Mouse (Mus musculus) c-Kit-negative CD71-positive TER-119-positive erythroid progenitor cells, embryonic 14.5 days (primary cell): ENCODE measurements around the gene Wdr74.
"Not testable (repeated sequence)": the region's sequence is repeated elsewhere in the genome, so short reads cannot be mapped to it uniquely, and the experiment has no call there.

Source experiments
- DNase-seq: peaks from one replicate; pipeline ENCODE4 v3.0.0-alpha.2; 2013; ENCODE audit warnings: low read depth, low spot score

Wdr74 gene

DNA sequence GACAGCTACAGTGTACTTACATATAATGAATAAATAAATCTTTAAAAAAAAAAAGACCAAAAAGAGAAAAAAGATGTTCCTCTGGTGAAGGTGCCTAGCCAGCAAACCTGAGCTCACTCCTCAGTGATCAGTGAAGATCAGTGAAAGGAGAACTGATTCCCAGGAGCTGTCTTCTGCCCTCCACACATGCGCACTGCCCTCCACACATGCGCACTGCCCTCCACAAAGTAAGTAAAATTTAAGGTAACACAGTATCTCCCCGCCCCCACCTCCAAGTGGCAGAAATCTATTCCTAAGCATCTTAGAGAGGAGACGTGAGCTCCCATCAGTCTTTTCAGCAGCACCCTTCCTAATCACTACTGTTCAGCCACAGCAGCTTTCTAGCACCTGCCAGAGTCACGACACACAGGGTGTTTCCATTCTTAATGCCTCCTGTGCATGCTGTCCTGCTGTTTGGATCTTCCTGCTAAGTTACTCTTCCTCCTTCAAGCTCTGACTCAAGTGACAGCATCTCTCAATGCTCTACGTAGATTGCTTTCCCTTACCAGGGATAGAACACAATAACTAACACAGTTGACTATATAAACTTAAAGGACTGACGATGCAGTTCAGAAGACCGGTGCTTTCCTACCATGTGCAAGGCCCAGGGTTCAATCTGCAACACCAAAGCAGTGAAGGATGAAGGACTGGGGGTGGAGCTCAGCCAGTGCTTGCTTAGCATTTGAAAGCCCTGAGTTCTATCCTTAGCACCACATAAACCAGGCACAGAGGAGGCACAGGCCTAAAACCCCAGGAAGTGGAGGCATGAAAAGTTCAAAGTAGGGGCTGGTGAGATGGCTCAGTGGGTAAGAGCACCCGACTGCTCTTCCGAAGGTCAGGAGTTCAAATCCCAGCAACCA lies 19.5 kb upstream of the Wdr74 start:
- no peak for DNase-seq

DNA sequence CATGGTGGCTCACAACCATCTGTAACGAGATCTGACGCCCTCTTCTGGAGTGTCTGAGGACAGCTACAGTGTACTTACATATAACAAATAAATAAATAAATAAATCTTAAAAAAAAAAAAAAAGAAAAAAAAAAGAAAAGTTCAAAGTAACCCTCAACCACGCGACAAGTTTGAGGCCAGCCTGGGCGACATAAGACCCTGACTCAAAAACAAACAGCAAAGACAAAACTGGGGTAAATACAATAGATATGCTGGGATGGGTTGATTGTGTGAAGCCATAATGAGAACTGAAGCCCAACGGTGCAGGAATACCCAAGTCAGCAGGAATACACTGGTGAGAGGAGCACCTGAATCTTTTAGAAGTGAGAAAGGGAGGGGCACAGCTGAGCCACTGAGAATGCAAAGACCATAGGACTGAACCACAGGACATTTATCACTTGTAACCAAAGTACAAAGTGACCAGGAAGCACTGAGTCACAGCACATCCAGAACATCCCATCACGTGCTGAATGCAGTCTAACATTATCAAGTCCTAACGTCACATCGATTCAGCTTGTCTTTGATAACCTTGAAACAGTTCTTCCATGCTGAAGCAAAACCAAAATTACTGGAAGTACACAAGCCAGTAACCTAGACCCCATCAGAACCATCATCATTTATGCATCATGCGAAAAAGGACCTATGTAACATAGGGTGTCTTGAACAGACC lies 18.7 kb upstream of the Wdr74 start:
- no peak for DNase-seq

DNA sequence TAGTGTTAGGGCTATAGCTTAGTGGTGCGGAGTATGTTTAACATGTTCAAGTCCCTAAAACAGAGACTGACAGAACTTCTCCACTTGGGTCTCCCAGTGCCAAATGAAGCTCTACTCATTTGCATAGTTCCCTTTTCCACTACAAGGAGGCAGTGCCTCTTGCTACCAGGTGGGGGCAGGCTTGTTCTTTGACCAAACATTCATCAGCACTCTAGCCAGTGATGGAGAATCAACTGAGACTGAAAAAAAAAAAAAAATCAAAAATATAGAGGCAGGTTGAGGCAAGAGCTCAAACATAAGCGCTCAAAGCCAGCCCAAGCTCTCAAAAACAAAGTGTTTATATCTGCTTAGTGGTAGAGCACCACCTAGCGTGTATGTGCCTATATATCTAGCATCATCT lies 17.3 kb upstream of the Wdr74 start:
- DNase-seq: peak; percentile 76

DNA sequence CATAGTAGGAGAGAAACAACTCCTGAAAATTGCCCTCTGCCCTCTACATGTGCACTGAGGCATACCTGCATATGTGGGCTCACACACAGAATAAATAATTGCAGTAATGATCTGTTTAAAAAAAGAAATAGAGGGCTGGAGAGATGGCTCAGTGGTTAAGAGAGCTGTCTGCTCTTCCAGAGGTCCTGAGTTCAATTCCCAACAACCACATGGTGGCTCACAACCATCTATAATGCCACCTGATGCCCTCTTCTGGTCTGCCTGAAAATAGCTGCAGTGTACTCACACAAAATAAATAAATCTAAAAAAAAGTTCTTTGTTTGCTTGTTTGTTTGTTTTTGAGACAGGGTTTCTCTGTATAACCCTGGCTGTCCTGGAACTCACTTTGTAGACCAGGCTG lies 16.6 kb upstream of the Wdr74 start:
- DNase-seq: not testable (repeated sequence)

DNA sequence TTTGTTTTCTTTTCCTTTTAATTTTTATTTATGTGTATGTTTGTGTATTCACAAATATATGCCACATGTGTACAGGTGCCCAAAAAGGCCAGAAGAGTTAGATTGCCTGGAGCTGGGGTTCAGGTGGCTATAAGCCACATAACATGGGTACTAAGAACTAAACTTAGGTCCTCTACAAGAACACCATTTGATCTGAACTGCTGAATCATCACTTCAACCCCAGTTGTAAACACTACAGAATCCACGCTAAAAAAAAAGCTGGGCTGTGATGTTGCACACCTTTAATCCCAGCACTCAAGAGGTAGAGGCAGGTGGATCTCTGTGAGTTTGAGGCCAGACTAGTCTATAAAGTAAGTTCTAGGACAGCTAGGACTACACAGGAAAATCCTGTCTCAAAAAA lies 14.2 kb upstream of the Wdr74 start:
- no peak for DNase-seq

DNA sequence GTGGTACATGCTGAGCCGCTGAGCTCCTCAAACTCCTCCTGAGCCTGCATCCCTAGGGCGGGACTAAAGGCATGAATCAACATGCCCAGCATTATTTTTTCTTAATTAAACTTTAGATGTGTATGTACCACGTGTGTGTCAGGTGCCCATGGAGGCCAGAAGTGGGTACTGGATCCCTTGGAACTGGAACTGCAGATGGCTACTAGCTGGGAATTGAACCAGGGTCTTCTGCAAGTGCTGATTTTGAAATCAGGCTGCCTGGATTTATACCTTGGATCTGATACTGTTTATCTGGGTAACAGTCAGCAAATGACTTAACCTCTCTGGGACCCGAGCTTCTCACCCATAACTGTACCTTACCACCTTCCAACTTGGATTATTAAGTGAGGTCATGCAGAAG lies 13.6 kb upstream of the Wdr74 start:
- no peak for DNase-seq

DNA sequence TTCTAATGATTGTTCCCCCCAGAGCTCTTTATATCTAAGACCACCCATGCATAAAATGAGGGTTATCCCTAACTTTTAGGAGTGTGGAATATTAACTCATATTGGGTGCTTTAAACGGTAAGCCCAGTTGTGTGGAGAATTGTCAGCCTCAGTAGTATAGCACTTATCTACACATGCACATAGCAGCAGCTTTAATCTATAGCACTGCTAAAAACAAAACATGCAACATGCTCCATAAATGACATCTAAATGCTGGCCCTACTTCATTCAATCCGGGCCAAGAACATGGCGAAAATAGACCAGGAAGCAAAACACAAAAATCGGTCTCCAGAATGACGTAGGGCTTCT lies 13.1 kb upstream of the Wdr74 start:
- no peak for DNase-seq

DNA sequence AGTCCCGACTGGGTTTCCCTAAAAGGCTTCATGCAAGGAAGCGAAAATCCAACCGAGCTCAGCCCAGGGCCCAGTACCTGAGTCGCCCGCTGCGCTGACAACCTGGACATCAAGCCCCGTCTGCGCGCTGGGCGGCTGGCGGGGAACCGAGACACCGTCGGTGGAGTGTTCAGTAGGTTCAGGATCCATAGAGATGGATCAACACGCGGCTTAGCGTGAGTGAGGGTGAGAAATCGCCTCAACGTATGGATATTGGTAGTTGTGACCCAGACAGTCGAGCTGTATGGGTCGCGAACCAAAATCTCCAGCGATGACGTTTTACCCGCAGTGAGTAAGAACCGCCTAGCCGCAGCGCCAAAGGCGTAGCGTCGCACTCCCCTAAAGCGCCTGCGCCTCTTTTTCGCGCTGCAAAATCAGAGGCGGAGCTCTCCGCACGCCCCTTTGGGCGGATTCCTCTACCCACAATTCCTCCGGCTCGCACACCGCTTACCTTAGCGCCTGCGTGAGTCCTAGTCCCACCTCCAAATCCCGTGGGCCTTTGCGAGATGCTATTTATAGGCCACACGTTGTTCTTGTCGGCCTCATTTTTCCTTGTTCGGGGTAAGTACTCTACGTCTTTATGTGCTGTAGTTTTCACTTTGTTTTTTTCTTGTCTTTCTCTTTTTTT lies 12.6 kb upstream of the Wdr74 start, which contains the start of gene Slc3a2:
Slc3a2 (minus strand) TSS at position 463 of the 667 bp plus-strand sequence.
- peak; percentile 95 for DNase-seq

DNA sequence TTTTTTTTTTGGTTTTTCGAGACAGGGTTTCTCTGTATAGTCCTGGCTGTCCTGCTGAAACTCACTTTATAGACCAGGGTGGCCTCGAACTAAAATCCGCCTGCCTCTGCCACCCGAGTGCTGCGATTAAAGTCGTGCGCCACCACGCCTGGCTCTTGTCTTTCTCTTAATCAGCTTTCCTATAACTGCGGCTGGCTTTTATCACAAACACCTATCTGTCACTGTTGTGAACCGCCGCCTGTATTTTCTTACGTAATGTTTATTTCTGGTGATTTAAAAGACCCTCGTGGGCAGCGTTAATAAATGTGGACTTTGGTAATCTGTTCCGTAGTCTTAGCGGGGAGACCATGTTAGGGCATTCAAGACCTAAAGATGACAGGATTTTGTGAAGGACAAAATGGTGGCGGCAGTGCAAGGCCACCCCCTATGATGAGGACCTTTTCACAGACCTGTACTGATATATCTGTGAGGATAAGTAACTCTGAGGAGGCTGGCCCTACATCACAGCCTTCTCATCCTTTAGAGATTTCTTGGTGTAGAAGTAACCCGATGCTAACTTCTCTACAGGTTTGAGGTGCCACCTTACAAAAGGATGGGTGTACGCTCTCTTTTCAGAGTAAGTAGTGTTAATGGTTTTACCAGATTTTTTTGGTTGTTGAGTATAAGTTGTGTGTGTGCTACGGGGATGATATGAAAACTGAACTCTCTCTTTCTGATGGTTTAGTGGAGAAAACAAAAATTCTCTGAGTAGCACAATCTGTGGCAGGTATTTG lies 11.9 kb upstream of the Wdr74 start:
- DNase-seq: no peak

DNA sequence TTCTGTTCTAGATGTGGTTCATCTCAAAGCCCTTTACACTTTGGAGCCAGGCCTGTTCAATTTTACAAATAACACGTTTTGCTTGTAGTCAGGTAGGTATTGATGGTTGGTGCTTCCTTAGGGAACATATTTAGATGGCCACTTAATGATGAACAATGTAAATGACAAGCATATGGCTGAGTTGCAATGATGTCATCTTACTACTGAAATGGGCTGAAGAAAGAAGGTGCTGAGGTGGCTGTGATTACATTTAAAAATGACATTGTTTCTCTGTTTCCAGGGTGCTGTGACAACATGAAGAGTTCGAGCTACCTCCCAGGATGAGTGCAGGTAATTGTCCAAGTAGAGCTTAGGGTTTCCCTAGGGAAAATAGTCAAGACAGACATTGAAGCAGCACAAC lies 11.2 kb upstream of the Wdr74 start:
- DNase-seq: no peak

DNA sequence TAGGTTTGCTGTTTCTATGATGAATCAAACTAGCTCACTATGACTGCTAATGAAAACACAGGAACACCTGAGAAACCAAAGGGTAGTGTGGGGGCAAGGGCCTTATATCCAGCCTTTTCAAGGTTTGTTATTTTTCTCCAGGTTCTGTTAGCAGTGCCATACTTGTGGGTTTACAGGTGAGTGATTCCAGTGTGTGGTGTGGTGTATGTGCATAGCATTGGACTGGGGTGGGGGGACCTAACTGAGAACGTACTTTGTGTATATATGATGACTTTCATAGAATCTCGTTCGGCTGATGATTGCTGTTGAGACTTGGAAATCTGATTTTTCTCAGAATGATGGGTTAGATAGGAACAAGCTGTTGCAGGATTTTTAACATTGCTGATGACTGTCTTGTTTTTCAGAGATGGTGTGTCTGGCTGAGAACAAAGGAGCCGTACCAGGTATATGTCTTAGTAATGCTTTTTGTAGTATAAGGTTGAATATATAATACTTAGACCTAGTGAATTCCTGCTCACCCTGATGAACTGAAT lies 10.5 kb upstream of the Wdr74 start:
- DNase-seq: no peak

DNA sequence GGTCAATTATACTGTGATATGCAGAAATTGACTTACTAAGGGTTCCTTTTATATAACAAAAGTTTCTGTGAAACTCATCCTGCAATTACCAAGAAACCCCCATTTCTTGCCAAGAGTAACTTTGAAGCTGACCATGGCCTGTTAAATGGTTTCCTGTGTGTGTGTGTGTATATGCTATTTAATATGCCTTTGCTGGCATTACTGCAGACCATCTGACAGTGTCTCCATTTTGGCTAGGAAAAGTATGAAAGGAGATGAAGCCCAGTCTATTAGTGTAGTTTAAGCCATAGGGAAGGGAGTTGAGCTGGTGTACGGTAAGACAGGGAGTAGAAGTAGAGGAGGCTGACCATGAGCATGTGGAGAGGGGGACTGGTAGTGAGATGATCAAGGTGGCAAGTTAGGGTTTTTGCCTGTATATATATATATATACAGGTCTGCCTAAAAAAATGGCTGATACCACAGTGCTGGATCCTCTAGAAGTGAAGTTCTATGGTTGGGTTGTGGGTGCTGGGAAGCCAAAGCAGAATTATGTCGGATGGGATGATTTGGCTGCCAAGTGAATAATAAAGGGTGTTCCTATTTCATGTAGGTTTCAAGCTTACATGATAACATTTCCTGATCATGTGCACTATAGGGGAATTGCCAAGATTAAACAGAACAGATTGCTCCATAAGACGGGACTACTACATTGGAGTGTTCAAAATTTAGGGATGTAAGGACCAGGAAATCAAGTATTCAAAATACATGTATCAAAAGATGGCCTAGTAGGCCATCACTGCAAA lies 8.8 kb upstream of the Wdr74 start:
- no peak for DNase-seq

DNA sequence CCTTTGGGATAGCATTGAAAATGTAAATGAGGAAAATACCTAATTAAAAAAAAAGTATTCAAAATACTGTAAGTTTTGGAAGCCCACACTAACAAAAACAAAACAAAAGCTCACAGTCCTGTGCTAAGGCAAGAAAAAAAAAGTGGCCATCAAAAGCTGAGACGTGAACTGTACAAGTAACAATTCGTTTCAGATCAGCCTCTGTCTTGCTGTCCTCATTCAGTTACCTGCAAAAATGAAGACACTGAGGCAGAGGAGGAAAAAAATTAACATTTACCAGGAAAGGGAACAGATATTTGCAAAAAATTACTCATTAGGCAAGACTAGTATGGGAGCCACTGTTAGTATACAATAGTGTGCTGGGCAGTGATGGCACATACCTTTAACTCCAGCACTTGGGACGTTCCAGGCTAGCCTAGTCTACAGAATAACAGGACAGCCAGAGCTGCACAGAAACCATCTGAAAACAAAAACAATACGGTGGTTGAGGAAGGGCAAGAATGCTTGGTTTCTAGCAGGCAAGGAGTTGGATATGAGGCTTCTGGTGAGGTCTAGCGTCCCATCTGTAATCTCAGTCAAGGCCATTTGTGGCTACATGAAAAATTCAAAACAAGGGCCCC lies 8.0 kb upstream of the Wdr74 start:
- DNase-seq: no peak

DNA sequence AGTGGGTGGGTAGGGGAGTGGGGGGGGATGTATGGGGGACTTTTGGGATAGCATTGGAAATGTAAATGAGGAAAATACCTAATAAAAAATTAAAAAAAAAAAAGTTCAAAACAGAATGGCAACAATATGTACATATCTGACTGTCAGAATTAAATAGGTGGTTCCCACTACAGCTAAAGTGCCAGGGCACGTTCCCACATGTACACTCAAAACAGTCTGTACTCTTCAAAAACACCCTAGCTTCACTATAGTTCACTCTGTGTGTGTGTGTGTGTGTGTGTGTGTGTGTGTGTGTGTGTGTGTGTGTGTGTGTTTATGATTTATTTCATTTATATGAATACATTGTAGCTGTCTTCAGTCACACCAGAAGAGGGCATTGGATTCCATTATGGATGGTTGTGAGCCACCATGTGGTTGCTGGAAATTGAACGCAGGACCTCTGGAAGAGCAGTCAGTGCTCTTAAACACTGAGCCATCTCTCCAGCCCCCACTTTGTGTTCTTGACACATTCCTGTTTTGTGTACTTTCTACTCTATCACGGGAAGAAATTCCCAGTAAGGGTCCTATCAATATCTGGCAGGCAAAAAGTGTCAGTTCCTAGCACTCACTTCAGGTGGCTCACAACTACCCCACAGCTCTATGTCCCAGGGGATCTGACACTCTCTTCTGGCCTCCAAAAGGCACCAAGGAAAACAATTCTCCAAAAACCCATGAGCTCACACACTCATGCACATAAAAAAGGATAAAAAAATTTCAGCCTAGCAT lies 7.1 kb upstream of the Wdr74 start:
- not testable (repeated sequence) for DNase-seq

DNA sequence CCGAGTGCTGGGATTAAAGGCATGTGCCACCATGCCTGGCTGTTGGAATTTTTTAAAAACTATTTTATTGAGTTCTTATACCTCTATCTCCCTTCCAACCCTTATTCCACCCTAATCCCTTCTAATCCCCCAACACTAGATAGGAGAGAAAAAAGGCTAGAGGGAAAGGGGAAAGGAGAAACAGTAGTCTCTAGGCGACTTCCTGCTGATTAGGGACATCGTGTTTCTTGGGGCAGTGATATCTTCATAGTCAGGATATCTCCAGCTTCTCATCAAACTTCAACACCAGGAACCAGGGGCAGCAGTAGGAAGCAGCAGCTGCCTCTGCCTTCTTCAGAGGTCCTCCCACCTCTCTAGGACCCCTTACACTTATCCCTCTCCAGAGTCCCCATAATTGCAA lies 1.3 kb upstream of the Wdr74 start:
- DNase-seq: no peak

DNA sequence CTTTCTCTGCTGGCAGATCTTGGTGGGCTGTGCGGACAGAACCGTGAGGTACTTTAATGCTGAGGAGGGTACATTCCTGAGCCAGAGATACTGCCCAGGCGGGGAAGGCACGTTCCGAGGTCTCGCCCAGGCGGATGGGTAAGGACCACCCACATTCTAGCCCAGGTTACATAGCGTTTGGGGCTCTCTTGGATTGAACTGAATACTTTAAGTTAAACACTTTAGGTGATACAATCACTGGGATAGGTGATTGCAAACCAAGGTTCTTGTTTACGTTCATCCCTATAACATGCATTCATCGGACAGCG lies 487 bp downstream of the Wdr74 start:
- DNase-seq: no peak

DNA sequence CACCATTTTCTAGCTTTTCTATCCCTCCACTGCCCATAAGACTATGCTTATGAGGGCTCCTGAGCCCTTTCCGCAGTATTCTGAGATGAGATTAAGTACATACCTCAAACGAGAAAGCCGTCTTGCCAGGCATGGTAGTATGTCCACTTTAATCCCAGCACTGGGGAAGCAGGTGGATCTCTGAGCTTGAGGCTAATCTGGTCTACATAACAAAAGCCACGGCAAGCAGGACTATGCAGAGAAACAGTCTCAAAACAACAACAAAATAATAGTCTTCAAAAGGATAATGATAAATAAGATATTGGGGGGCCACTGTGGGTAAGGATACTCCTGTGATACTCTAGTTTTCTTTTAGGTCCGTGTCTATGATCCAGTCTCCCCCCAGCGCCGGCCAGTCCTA lies 3.3 kb downstream of the Wdr74 start:
- no peak for DNase-seq

DNA sequence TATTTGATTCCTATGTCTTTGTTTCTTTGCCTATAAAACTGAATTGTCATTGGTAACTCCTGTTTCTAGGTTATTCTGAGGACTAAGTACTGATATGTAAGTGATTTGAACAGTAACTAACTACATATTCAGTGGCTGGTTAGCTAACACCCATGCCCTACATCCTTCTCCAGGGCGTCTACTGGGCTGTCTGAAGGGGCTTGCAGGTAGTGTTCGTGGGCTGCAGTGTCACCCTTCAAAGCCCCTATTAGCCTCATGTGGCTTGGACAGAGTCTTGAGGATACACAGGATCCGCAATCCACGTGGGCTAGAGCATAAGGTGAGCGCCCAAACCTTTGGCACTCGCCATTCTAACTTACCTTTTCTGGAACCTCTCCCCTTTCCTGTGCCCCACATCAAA lies 4.0 kb downstream of the Wdr74 start:
- DNase-seq: no peak

DNA sequence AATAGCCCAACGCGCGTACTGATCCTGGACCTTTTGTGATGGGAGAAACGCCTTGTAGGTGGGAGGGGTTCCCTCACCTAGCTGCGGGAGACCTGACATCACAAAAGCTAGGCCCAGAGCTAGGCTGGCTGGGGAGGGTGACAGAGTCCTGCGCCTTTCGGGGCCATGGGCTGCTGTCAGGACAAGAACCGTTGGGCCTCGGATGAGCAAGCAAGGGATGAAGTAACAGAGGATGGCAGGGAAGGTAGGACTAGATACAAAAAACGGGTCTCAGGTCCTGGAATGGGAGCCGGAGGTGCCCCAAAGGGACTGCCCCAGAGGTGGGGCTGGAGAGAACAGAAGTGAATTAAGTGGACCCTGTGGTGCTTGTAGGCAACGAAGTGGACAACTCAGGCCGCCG lies 5.0 kb downstream of the Wdr74 start, which contains the start of gene 1700092M07Rik:
1700092M07Rik (plus strand) TSS at position 116 of the 400 bp plus-strand sequence.
- no peak for DNase-seq
